Mouse (Mus musculus) brain, adult 2 months (tissue): Measurements from ENCODE around the gene Mad1l1.

ENCODE experiments used
- DNase-seq: peaks from one replicate; pipeline ENCODE4 v3.0.0; 2011; ENCODE audit warnings: low read depth, low spot score

The Mad1l1 gene

GRCm38 (mm10) chr5:140324058-140324457 lies 2.7 kb upstream of the Mad1l1 start:
- DNase-seq: no peak

GRCm38 (mm10) chr5:140321756-140322575 lies 614 bp upstream of the Mad1l1 start:
- peak; percentile 27 for DNase-seq

GRCm38 (mm10) chr5:140316716-140317115 lies 4.6 kb downstream of the Mad1l1 start:
- no peak for DNase-seq

GRCm38 (mm10) chr5:140307602-140308001 lies 13.8 kb downstream of the Mad1l1 start:
- no peak for DNase-seq

- no peak for DNase-seq
Observed at GRCm38 (mm10) chr5:140306016-140306415, 15.3 kb downstream of the Mad1l1 start.

GRCm38 (mm10) chr5:140298291-140298690 lies 23.1 kb downstream of the Mad1l1 start:
- DNase-seq: no peak

GRCm38 (mm10) chr5:140292152-140292551 lies 29.2 kb downstream of the Mad1l1 start:
- DNase-seq: peak; percentile 90

- no peak for DNase-seq
Observed at GRCm38 (mm10) chr5:140289161-140289560, 32.2 kb downstream of the Mad1l1 start.

- peak; percentile 67 for DNase-seq
Observed at GRCm38 (mm10) chr5:140288287-140288686, 33.1 kb downstream of the Mad1l1 start.

- peak; percentile 44 for DNase-seq
Observed at GRCm38 (mm10) chr5:140284761-140285160, 36.6 kb downstream of the Mad1l1 start.

GRCm38 (mm10) chr5:140284011-140284410 lies 37.3 kb downstream of the Mad1l1 start:
- no peak for DNase-seq

GRCm38 (mm10) chr5:140282900-140283299 lies 38.5 kb downstream of the Mad1l1 start:
- DNase-seq: no peak

- DNase-seq: peak; percentile 54
Observed at GRCm38 (mm10) chr5:140282376-140282775, 39.0 kb downstream of the Mad1l1 start.

GRCm38 (mm10) chr5:140280205-140280604 lies 41.1 kb downstream of the Mad1l1 start:
- DNase-seq: no peak

GRCm38 (mm10) chr5:140276779-140277178 lies 44.6 kb downstream of the Mad1l1 start:
- DNase-seq: peak; percentile 50

GRCm38 (mm10) chr5:140270976-140271685 lies 50.2 kb downstream of the Mad1l1 start:
- no peak for DNase-seq

GRCm38 (mm10) chr5:140268396-140268795 lies 53.0 kb downstream of the Mad1l1 start:
- DNase-seq: no peak

GRCm38 (mm10) chr5:140267061-140267460 lies 54.3 kb downstream of the Mad1l1 start:
- DNase-seq: no peak

- DNase-seq: peak; percentile 47
Observed at GRCm38 (mm10) chr5:140264825-140265575, 56.4 kb downstream of the Mad1l1 start.

GRCm38 (mm10) chr5:140263754-140264749 lies 57.3 kb downstream of the Mad1l1 start:
- peak; percentile 83 for DNase-seq

- DNase-seq: no peak
Observed at GRCm38 (mm10) chr5:140262401-140262800, 59.0 kb downstream of the Mad1l1 start.
